Mouse (Mus musculus) right cerebral cortex, postnatal 10 days (tissue): ENCODE data around the gene Kxd1.

ENCODE experiments used
- DNase-seq, 2 experiments: peaks; one replicate each; pipeline ENCODE4 v3.0.0; 2021; ENCODE audit warnings: low spot score in 2 of 2

Kxd1 gene

DNA sequence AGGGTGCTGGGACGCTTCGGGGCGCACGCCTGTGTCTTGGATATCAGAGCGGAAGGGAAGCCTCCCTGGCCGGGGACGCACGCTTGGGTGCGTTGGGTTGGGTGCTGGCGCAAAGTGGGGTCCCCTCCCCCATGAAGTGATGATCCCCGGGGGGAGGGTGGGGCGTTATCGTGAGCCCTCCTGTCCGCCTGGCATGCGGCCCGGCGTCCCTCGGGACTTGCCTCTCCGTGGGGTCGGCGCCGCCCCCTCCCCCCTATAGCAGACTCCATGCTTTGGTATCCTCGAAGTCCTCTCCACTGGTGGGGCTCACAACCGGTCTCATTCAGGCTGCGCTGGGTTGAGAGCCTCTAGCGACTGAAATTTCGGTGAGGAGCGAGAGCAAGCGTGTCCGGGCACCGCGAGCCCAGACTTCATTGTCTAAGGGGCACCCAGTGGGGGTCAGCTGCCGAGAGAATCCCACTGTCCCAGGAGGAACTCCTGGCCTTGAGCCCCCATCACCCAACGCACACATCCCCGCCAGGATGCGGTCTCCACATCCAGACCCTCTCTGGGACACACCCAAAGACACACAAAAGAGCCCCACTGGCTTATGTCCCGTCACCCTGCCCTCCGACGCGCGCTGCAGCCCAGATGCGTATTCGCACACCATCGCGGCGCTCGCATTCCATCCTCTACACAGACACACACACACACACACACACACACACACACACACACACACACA, 33.9 kb downstream of the Kxd1 start:
- DNase-seq, result peak in 1 of 2 experiments; percentile 30

DNA sequence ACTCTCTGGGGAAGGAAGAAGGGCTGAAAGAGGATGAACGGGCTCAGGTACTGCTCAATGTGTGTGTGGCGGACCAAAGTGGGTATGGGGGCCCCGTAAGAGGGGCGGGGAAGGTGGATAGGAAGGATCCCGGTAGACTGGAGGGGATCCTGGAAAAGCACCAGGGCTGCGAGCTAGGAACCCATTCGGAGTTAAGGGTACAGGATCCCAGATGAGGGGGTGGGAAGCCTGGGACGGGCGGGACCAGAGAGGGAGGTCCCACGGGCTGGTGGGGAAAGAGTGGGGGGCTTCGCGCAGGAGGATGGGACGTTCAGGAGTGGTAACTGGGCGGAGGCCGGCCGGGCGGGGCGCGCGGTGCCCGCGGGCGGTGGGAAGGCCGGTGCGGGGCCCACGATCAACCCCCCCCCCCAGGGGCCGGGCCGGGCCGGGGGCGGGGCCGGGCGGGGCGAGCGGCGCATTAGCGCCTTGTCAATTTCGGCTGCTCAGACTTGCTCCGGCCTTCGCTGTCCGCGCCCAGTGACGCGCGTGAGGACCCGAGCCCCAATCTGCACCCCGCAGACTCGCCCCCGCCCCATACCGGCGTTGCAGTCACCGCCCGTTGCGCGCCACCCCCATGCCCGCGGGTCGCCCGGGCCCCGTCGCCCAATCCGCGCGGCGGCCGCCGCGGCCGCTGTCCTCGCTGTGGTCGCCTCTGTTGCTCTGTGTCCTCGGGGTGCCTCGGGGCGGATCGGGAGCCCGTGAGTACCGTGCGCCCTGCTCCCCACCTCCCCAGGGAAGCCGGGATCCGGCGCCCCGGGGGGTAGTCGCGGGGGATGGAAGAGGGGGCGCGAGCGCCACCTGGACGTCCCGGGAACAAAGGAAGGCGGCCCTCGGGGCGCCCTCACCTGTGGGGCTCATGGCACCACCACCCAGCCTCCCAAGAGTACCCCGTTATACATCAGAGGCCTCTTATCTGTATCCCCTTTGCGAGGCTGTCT, 34.8 kb downstream of the Kxd1 start, which contains the start of gene Crlf1:
Crlf1 (plus strand) TSS at position 495 of the 977 bp plus-strand sequence.
- DNase-seq, result peak in 1 of 2 experiments; percentile 32

DNA sequence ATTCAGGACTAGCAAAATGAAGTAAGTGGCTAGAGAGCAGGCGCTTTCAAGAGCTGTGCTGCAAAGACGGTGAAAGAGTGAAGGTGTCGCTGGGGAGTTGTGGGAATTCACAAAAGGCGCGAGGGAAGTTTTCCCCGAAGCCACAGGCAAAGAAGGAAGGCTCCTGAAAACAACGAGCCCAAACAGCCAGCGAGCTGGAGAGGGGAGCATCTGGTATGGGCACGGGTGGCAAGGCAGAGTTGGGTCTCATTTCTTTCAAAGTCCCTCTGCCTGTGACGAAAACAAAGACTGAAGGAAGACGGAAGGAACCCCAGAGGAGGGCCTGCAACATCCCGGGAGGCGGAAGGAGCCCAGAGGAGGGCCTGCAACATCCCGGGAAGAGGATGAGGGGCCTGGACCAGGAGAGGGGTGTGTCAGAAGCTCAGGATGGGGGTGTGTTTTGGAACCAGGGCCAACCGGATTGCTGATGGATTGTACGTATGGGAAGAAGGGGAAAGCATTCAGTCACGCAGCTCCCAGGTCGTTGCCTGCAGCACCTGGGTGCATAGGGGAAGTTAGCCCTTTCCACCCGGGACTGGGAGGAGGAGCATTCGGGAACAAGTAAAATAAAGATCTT, 36.8 kb downstream of the Kxd1 start:
- DNase-seq, result no peak

DNA sequence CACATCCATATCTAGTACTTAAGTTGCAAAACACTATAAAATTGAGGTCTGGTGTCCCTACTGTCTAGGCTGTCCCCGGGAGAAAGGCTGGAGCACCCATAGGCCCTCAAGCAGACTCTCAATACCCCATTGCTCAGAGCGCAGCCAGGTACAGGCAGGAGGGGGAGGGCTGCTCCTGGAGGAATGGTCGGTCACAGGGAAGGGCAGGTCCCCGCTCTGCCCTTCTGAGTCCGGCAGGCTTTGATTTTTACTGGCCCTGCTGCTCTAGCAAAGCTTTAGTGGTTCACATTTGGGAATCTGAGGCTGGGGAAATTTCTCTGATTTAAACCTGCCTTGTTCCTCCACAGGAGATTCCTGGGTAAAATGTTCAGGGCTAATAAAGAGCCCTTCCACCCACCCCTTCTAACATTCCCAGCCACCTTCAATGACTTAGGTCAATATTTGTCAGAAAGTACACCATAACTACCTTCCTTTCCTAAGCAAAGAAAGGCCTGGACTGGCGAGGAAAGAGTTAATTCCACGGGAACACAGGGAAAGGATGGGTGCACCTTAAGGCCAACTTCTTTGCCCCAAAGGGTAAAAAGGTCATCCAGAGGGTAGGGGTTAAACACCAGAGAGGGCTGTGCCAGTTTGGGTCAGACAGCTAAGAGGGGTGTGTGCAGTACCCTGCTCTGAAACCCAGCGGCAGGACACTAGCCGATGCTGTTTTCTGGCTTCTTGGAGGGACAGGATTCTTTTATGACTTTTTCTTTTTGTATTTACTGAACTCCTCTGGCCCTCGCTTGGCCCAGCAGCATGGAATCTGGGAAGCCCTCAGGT, 37.5 kb downstream of the Kxd1 start:
- no peak for DNase-seq

DNA sequence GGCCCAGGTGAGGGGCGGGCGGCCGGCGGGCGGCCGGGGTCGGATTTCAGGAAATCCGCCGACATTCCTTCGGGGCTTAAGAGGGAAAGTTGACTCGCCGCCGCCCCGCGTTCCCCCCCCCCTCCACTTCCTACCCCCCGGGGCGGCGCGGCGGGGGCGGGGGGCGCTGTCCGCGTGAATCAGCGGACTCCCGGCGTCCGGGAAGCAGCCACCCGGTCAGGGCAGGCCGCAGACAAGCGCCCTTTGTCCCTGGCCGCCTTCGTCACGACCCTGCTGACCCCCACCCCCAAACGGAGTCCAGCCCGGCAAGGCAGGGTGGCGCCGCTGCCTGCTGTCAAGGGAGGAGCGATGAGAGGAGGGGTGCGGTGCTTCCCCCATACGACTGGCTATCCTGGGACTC, 38.2 kb downstream of the Kxd1 start:
- no peak for DNase-seq

DNA sequence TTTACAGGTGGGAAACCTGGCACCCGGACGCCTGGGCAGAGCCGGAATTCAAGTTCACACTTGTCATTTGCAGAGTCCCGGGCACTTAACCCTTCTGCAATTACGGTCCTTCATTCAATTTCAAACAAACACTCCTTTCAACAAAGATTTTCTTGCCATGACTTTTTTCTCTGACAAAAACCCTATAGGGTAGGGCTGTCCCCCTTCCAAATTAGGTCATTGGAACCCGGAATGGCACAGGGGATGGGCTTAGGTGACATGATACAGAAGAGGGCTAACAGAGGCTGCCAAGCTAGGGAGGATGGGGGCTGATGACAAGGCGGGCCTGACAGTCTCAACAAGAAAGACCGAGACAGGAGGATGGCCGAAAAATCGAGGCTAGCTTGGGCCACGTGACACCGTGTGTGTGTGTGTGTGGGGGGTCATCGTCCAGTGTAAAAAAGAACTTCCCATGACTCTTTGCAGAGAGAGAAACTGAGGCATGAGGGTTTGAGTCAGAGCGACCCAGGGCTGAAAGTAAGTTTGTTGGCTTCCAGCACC, 38.8 kb downstream of the Kxd1 start:
- no peak for DNase-seq

DNA sequence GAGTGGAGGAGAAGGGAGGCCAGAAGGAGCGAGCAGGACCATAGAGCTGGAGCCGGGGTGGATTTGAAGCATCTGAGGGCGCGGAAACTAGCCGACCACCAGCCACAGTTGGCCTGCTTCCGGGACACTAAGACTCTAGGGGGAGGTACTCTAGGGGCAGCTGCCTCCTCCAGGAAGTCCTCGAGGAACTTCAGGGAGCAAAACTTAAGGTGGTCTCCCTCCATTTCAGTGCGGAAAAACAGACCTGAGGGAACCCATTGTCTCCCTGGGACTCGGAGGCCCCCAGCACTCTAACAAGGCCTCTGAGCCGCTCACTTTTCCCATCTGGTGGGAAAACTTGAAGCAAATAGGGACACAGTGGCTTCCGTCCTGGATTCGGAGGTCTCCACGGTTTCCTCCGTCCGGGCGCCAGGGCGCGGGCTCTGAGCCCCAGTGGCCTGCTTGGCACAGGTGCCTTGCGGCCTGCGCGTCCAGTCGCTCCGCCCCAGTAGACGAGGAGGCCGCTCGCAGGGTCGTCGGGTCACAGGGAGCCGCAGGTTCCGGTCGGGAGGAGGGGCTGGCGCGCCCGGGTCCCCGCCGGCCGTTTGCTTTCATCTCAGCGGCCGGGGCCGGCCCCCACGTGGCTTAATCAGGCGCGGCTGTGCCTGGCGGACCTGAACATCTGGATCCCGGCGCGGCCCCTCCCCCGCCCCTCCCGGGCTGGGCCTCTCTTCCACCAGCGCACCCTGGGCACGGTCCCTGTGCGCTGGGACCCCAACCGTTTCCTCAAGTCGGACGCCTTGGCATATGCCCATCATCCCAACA, 39.6 kb downstream of the Kxd1 start:
- DNase-seq, result no peak

DNA sequence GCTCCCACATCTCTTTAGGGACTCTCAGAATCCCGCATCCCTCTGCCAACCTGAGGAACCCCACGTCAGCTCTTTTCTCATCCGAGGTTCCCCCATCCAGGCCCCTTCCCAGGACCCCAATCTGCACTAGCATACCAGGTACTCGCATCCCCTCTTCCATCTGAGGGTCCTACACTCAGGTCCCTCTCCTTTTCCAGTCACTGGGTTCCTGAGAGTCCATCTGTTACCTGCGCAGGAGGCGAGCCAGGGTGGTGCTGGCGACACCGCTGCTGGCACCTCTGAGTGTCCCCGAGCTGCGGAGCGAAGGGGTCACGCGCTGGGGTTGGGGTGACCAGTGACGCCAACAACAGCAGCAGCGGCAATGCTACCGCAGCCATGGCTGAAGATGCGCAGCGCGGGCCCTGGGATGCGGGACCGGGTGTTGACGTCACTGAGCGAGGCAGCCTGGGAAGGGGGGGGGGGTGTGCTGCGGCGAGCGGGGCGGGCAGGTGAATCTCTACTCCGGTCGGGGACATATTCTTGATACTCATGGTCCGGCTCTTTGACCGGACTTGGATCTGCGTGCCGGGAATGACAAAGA, 40.7 kb downstream of the Kxd1 start, which contains the start of gene Tmem59l:
Tmem59l (minus strand) TSS at position 418 of the 580 bp plus-strand sequence.
- peak; percentile 73 to 78 for DNase-seq

DNA sequence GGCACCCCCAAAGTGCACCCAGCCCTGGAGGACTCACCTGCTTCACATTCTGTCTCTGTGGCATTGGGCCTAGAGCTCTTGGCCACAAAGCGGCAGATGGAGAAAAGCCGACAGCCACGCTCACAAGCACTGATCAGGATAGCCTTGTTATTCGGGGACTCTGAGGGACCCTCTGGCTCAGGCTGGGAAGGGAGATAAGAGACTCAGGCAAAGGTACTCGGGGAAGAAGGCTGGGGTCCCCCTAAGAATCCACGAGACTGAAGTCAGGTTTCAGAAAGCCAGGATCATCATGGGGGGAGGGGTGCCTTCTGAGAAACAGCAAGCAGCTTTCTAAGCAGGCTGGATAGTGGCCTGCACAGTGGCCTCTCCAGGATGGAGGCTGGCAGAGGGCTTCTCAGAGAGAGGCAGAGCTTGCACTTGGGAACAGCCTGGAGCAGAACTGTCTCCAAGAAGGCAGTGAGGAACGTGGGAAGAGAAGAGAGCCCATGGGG, 41.5 kb downstream of the Kxd1 start:
- no peak for DNase-seq

DNA sequence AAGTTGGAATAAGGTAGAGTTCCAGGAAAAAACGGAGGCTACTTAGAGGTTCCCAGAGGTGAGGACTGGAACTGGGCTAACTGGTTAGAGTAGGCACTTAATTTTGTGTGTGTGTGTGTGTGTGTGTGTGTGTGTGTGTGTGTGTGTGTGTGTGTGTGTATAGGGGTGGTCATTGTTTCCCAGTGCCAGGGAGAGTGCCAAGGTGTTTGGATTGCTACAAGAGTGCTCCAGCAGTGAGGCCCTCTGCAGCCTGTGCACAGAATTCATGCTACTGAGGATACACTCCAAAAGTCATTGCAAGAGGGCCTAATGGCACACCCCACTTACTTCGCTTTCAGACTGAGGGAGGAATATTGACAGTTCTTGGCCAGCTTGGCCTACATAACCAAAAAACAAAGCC, 44.8 kb downstream of the Kxd1 start:
- DNase-seq, result no peak

DNA sequence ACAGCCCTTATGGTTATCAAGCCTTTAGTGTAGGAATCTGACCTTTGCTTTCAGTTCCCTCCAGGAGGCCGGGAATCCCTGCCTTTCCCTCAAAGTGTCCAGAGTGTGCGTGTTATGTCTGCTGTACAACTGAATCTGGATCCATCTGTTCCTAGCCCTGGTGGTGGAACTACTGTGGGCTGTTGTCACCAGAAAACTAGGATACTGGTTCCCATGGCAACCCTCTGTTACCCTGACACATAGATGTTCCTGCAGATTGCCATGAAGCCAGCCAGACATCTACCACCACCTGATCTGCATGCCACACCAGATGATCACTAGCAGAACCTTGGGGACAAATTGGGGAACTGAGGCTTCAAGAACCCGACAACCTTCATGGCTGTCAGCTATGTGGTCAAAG, 45.8 kb downstream of the Kxd1 start:
- DNase-seq, result peak in 1 of 2 experiments; percentile 91

DNA sequence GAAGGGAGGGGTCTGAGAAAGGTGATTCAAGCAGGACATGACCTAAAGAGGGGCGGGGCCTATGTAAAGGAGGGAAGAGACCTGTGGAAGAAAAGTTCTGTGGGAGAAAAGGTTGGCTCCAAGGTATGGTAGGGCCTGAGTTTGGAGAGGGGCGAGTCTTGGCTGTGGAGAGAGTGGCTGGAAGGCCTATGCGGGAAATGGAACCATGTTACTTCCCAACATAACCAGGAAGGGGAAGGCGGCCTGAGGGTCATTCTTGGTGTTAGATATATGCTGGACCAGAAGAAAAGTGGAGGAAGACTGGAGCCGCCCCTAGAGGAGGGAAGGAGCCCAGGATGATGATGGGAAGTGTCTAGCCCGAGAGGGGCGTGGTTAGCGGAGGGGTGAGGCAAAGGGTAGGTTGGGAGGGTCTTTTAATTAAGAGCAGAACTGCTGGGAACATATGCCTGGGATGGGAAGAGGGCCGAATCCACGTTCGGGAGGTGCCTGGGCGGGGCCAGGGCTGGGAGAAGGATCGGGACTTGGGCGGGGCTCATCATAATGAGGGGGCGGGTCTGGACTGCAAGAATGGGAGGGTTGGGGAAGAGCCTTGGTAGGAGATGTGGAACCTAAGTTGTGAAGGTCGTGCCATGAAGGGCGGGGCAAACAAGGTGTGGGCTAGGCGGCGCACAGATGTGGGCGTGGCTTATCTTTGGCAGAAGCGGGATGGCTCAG, 50.3 kb downstream of the Kxd1 start:
- DNase-seq, result no peak

DNA sequence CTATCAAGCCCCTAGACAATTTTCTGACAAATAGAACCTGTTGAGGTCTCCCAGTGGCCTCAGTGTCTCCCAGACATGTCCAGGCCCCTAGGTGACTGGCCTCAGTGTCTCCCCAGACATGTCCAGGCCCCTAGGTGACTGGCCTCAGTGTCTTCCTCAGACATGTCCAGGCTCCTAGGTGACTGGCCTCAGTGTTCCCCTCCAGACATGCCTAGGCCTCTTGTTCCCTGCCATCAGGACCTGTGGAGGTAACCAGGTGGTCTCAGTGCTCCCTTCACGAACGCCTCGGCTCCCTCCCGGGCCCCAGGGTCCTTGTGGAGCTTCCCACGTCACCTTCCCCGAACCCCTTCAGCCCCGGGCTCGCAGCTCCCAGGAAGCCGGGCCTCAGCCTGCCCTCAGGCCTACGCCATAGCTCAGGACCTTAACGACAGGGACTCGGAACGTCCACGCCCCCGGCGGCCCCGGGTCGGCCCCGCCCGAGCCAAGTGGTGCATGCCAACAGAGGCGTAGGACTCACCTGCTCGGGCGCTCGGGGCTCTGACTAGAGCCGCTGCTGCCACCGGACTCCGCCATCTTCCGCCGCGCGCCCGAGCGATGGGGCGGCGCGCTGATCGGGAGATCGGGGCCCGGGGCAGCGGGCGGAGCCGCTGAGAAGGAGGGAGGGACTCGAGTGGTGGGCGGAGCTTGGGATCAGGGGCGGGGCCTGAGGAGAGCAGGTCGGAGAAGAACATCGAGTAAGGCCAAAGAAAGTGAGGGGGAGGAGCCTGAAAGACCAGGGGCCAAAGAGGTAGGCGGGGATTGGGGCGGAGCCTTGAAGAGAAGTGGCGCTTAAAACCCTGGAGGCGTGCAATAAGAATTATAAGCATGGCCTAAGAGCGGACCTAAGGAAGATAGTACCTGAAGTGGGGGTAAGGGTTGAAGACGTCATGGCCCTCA, 51.2 kb downstream of the Kxd1 start, which contains the start of gene Klhl26:
Klhl26 (minus strand) TSS at position 636 of the 936 bp plus-strand sequence.
- DNase-seq, result peak; percentile 95

DNA sequence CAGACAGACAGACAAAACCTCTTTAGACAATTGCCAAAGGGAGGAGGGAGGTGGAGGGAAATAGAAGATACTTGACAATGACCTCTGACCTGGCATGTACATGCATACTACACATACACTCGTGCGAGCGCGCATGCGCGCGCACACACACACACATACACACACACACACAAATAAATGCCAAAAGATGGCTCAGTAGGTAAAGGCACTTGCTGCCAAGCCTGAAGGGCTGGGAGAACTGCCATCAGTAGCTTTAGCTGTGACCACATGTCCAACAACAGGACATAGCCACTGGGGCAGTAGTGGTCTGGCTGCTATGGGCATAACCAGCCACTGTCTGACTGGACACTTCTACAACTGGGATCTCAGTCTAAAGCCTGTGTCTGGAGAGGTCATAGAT, 55.9 kb downstream of the Kxd1 start:
- DNase-seq, result no peak

DNA sequence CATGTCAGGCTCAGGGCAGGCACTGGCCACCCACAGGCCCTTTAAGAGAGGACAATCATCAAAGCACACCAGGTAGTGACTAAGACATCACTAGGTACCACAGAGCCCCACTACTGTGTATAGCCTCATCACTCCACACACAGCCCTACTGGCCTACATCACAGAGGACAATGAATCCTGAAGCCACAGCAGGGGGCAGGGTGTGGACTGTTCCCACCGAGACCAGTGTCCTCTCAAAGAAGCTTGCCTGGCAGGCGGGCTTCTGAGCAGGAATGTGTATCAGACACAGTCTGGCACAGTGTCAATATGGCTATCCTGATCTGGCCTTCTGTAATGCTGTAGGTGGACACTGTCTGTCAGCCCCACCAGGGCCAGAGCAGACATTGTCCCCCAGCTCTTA, 57.8 kb downstream of the Kxd1 start:
- DNase-seq, result no peak

DNA sequence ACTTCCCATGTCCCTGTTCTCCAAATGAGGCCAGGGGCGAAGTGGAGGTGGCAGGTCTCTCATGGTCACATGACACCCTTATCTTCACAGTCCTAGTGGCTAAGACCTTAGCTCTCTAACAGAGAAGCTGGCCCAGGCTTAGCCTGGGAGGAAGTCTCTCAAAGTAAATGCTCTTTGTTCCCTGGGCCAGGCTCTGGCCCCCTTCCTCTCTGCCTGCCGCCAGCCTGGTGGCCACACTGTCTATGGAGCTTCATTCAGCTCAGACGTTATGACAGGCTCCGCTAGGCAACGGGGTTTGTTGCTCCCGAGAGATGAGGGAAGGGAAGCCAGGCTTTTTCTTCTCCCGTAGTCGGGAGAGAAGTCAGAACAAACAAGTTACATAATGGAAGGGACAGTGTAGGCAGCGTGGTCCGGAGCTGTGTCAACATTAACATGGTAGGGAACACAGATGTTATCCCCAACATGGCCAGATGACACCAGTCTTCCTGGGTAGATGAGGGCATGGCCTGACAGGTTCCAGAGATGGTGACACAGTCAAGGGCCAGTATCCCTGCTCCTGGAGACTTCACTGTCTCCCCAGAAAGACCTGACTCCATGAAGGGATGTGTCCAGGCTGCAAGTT, 58.4 kb downstream of the Kxd1 start:
- no peak for DNase-seq

DNA sequence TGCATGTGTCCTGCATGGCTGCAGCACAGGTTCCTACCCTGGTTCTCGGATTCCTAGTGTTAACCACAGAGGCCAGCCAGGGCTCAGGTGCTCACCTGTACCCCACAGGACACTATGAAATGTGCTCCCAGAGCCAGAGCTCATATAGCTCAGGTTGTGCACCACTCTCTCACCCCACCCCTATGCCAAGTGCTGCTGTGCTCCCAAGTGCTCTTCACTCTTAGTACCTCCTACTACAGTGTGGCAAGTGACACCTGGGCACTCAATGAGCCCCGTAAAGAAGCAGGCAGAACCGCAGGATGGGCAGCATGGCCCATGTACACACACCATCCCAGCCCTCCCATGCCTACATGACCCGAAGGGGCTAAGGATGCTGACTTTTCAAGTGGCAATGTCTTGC, 59.0 kb downstream of the Kxd1 start:
- DNase-seq, result no peak
